Comparison of ENCODE assay signal across 8 mouse cellular contexts in the genomic region with DNA sequence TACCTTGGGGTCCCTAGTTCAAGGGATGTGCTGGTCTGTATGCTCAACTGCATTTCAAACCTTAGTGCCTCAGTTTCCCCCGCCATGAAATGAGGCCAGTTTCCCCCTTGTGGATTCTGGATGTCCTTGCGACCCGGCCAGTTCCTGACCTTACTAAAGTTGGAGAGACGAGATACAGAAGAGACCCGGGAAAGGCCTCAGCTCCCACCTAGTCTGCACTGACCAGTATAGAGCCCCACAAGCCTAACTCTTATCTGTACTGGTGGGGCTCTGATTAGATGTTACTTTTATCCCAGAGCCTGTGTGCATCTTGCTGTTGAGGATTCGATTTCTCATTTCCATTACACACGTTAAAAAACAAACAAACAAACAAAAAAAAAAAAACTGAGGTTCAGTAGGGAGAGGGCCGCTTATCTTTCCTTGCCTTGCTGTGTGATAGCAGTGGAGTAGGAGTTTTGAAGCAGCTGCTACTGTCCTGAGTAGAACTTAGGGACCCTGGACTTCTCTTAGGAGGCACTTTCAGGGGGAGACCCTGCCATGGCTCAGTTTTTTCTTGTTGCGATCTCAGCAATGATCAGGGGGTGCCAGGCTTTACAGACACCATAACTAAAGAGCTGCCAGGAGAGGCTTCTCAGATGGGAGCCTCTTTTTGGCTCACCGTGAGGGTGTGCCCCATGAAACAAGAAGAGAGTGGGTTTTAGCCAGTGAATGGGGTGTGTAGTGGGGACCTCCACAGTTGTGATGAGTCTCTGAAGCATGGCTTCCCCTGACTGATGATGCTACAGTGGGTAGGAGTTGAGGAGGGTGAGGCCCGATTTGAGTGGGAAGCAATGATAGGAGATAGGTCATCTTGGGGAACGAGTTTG. TPM values are rescaled to one million over a fixed set of nuclear protein-coding genes. Genes with fewer than 3 reads are reported as not detected.
A peak's percentile ranks its signal among the peaks of the same experiment; 100 is the strongest.
DNase-seq lines count a peak whose midpoint lies in the region; ATAC-seq and TF ChIP-seq lines count a peak whose summit lies in the region.

No protein-coding gene starts in this region.

- no peaks in the 10 kb centered on the region for H3K9me3 ChIP-seq in kidney, embryonic 15.5 days (replicated peaks)
- H3K9me3 ChIP-seq in ES-E14 (ENCODE audit: control insufficient read depth, insufficient read depth, low read depth, low read length) = no peaks in the 10 kb centered on the region
- H3K9me3 ChIP-seq in hindbrain, embryonic 11.5 days (ENCODE audit: control insufficient read depth, low read length) = no peaks in the 10 kb centered on the region
- no peaks in the 10 kb centered on the region for H3K9me3 ChIP-seq in liver, embryonic 15.5 days (replicated peaks)
- H3K9me3 ChIP-seq in stomach, embryonic 16.5 days (replicated peaks; ENCODE audit: control insufficient read depth, low read length) = no peaks in the 10 kb centered on the region

- peak overlapping the region; percentile 87 for H3K9ac ChIP-seq in kidney, embryonic 15.5 days
- H3K9ac ChIP-seq in ES-E14 (ENCODE audit: insufficient read depth, low read depth, low read length, poor library complexity, severe bottlenecking) = peak overlapping the region; percentile 84
- peak overlapping the region; percentile 96 for H3K9ac ChIP-seq in hindbrain, embryonic 11.5 days (ENCODE audit: low read depth, low read length)
- peak overlapping the region; percentile 90 for H3K9ac ChIP-seq in liver, embryonic 15.5 days
- H3K9ac ChIP-seq in stomach, embryonic 16.5 days (ENCODE audit: low read length) = peak overlapping the region; percentile 96

- in situ Hi-C loops in ES-E14 (cut with MboI; ENCODE audit: low sequenced_read_pairs in 2 of 2, unreplicated experiment in 2 of 2) = no loop called here

- H3K4me1 ChIP-seq in kidney, embryonic 15.5 days = peaks cover 37% of the 10 kb centered on the region
- H3K4me1 ChIP-seq in ES-E14 (ENCODE audit: control insufficient read depth in 2 of 2, insufficient read depth in 2 of 2, low read length in 2 of 2, poor library complexity in 1 of 2) = peaks cover 8 to 11% of the 10 kb centered on the region in 2 experiments; a peak in 3 of 4 replicates
- peaks cover 10% of the 10 kb centered on the region for H3K4me1 ChIP-seq in hindbrain, embryonic 11.5 days (replicated peaks; ENCODE audit: control insufficient read depth, insufficient read depth, low read length)
- H3K4me1 ChIP-seq in liver, embryonic 15.5 days (replicated peaks) = peaks cover 46% of the 10 kb centered on the region
- peaks cover 17% of the 10 kb centered on the region for H3K4me1 ChIP-seq in stomach, embryonic 16.5 days (ENCODE audit: control insufficient read depth, insufficient read depth, low read length)

- 25% methylated on average over 12 of the region's 12 CpGs for WGBS in kidney, embryonic 15.5 days
- WGBS in hindbrain, embryonic 11.5 days = 25% methylated on average over 12 of the region's 12 CpGs
- 24% methylated on average over 12 of the region's 12 CpGs for WGBS in liver, embryonic 15.5 days (ENCODE audit: insufficient replicate concordance)
- WGBS in stomach, embryonic 16.5 days = 23% methylated on average over 12 of the region's 12 CpGs

- H3K27me3 ChIP-seq in kidney, embryonic 15.5 days = no peaks in the 10 kb centered on the region
- H3K27me3 ChIP-seq in hindbrain, embryonic 11.5 days (ENCODE audit: control insufficient read depth, insufficient read depth, low read length) = no peaks in the 10 kb centered on the region
- 0 out of 2 replicates have a peak, but pooled peaks cover 3% of the 10 kb centered on the region for H3K27me3 ChIP-seq in liver, embryonic 15.5 days
- no peaks in the 10 kb centered on the region for H3K27me3 ChIP-seq in stomach, embryonic 16.5 days (ENCODE audit: control insufficient read depth, insufficient read depth, low read length)

- DNase-seq in kidney, postnatal 36 days = no peak
- no peak for DNase-seq in ES-E14 (ENCODE audit: low read depth, low spot score)
- peak; percentile 7 to 11 for DNase-seq in cerebellum, postnatal 14 days
- DNase-seq in hindbrain, embryonic 11.5 days (ENCODE audit: low spot score) = peak; percentile 25
- no peak for DNase-seq in B cell, adult 2 months

- ATAC-seq in kidney, embryonic 15.5 days (replicated peaks; ENCODE audit: low FRiP score) = no peak
- ATAC-seq in hindbrain, embryonic 11.5 days (ENCODE audit: low FRiP score) = no peak
- no peak for ATAC-seq in liver, embryonic 15.5 days (ENCODE audit: insufficient read depth)
- no peak for ATAC-seq in stomach, embryonic 16.5 days (ENCODE audit: insufficient read depth, low FRiP score)

- H3K36me3 ChIP-seq in kidney, embryonic 15.5 days = peaks cover 14% of the 10 kb centered on the region; the same call in 1 of the 2 replicates
- peaks cover 12% of the 10 kb centered on the region for H3K36me3 ChIP-seq in ES-E14 (ENCODE audit: control insufficient read depth, insufficient read depth, low read length, poor library complexity, severe bottlenecking)
- 0 out of 2 replicates have a peak, but pooled peaks cover 2% of the 10 kb centered on the region for H3K36me3 ChIP-seq in hindbrain, embryonic 11.5 days (ENCODE audit: control insufficient read depth, insufficient read depth, low read length)
- H3K36me3 ChIP-seq in liver, embryonic 15.5 days (replicated peaks) = peaks cover 9% of the 10 kb centered on the region
- no peaks in the 10 kb centered on the region for H3K36me3 ChIP-seq in stomach, embryonic 16.5 days (ENCODE audit: control insufficient read depth, insufficient read depth, low read length)

- H3K4me2 ChIP-seq in kidney, embryonic 15.5 days = peak overlapping the region; percentile 65
- H3K4me2 ChIP-seq in hindbrain, embryonic 11.5 days (replicated peaks; ENCODE audit: low read depth, low read length) = peak overlapping the region; percentile 82
- H3K4me2 ChIP-seq in liver, embryonic 15.5 days = peak overlapping the region; percentile 89
- peak overlapping the region; percentile 89 for H3K4me2 ChIP-seq in stomach, embryonic 16.5 days (ENCODE audit: low read depth, low read length)

- peak overlapping the region; percentile 89 for H3K4me3 ChIP-seq in kidney, embryonic 15.5 days (replicated peaks)
- H3K4me3 ChIP-seq in ES-E14 (ENCODE audit: insufficient read depth in 1 of 2, low read depth in 1 of 2, low read length in 2 of 2, poor library complexity in 1 of 2, severe bottlenecking in 1 of 2) = peak overlapping the region; percentile 79 to 97
- H3K4me3 ChIP-seq in hindbrain, embryonic 11.5 days (ENCODE audit: low read depth, low read length) = peak overlapping the region; percentile 89
- peak overlapping the region; percentile 73 for H3K4me3 ChIP-seq in liver, embryonic 15.5 days (replicated peaks)
- peak overlapping the region; percentile 91 for H3K4me3 ChIP-seq in stomach, embryonic 16.5 days (replicated peaks; ENCODE audit: low read length)

- H3K27ac ChIP-seq in kidney, embryonic 15.5 days = peak overlapping the region; percentile 95; the same call in 1 of the 2 replicates
- no peak overlapping the region for H3K27ac ChIP-seq in ES-E14 (ENCODE audit: insufficient read depth, low read depth, low read length, poor library complexity, severe bottlenecking)
- H3K27ac ChIP-seq in hindbrain, embryonic 11.5 days (ENCODE audit: low read depth, low read length) = peak overlapping the region; percentile 91; the same call in 1 of the 2 replicates
- peak overlapping the region; percentile 85 for H3K27ac ChIP-seq in liver, embryonic 15.5 days (replicated peaks)
- H3K27ac ChIP-seq in stomach, embryonic 16.5 days (ENCODE audit: low read length) = no peak overlapping the region

TF ChIP-seq in ES-E14, 5 proteins besides CTCF, POLR2A, EP300 and RAD21:
- no peak for TF ChIP-seq ZNF384 (IDR thresholded peaks at IDR 0.05; ENCODE audit: low read depth, low read length)
TF ChIP-seq in ES-E14: peak in this region for 0.

RNA-seq across cellular contexts. Expression of gene Llgl1, which starts 1.0 kb away (rescaled TPM):
- polyA plus RNA-seq in kidney, embryonic 15.5 days (2015; fragmentation: Nextera tagmentation; extraction: Ambion mirVana) = 52.6 and 61.4 TPM in 2 replicates
- total RNA-seq in ES-E14 (2012; rRNA removed) = 25.5 and 33.0 TPM in 2 replicates
- polyA plus RNA-seq in hindbrain, embryonic 11.5 days (2014; fragmentation: Nextera tagmentation; extraction: Ambion mirVana) = 70.4 and 85.8 TPM in 2 replicates
- 13.0 and 14.5 TPM in 2 replicates for polyA plus RNA-seq in liver, embryonic 15.5 days (2015; fragmentation: Nextera tagmentation; extraction: Ambion mirVana)
- 43.2 and 46.7 TPM in 2 replicates for polyA plus RNA-seq in stomach, embryonic 16.5 days (2015; fragmentation: Nextera tagmentation; extraction: Ambion mirVana)

RNA-seq across cellular contexts. Expression of gene Flii, which starts 26.5 kb away (rescaled TPM):
- 78.1 and 79.0 TPM in 2 replicates for polyA plus RNA-seq in kidney, embryonic 15.5 days (2015; fragmentation: Nextera tagmentation; extraction: Ambion mirVana)
- total RNA-seq in ES-E14 (2012; rRNA removed) = 53.3 and 55.3 TPM in 2 replicates
- polyA plus RNA-seq in hindbrain, embryonic 11.5 days (2014; fragmentation: Nextera tagmentation; extraction: Ambion mirVana) = 54.5 and 59.7 TPM in 2 replicates
- polyA plus RNA-seq in liver, embryonic 15.5 days (2015; fragmentation: Nextera tagmentation; extraction: Ambion mirVana) = 27.8 and 29.1 TPM in 2 replicates
- polyA plus RNA-seq in stomach, embryonic 16.5 days (2015; fragmentation: Nextera tagmentation; extraction: Ambion mirVana) = 87.7 and 97.6 TPM in 2 replicates

RNA-seq across cellular contexts. Expression of gene Mief2, which starts 27.6 kb away (rescaled TPM):
- polyA plus RNA-seq in kidney, embryonic 15.5 days (2015; fragmentation: Nextera tagmentation; extraction: Ambion mirVana) = 15.7 TPM in 2 replicates
- total RNA-seq in ES-E14 (2012; rRNA removed) = 24.8 and 39.2 TPM in 2 replicates
- polyA plus RNA-seq in hindbrain, embryonic 11.5 days (2014; fragmentation: Nextera tagmentation; extraction: Ambion mirVana) = 11.8 and 12.0 TPM in 2 replicates
- polyA plus RNA-seq in liver, embryonic 15.5 days (2015; fragmentation: Nextera tagmentation; extraction: Ambion mirVana) = 2.5 and 2.8 TPM in 2 replicates
- polyA plus RNA-seq in stomach, embryonic 16.5 days (2015; fragmentation: Nextera tagmentation; extraction: Ambion mirVana) = 11.2 and 13.2 TPM in 2 replicates

Comparison
In these comparisons a context has a peak if more than half of its experiments do, and no peak if none do; other contexts are left out.
1. H3K27ac ChIP-seq: peak in kidney, embryonic 15.5 days (single experiment), hindbrain, embryonic 11.5 days (single experiment) and liver, embryonic 15.5 days (single experiment); none in ES-E14 (single experiment) and stomach, embryonic 16.5 days (single experiment).
2. DNase-seq: peak in cerebellum, postnatal 14 days (2 of 2) and hindbrain, embryonic 11.5 days (single experiment); none in kidney, postnatal 36 days (0 of 2), ES-E14 (single experiment) and B cell, adult 2 months (0 of 2).
3. Peak in every context shown above with its lines, with median percentiles within 50 percentile points of each other: H3K4me2 ChIP-seq, H3K4me3 ChIP-seq and H3K9ac ChIP-seq.